Mouse (Mus musculus) lung, embryonic 15.5 days (tissue): ENCODE measurements around the gene Slc4a4. TPM values are rescaled to one million over a fixed set of nuclear protein-coding genes. Genes with fewer than 3 reads are reported as not detected.
A peak's percentile ranks its signal among the peaks of the same experiment; 100 is the strongest.

Experiments used
- ATAC-seq: fragments of 200-750 bp; cut with Nextera tagmentation; 2 replicates; pipeline ENCODE4 v1.8.0; 2017; ENCODE audit warnings: moderate number of reproducible peaks, borderline replicate concordance; ENCODE audit not compliant: low FRiP score, low TSS enrichment; ENCODE audit errors: extremely low read depth
- H3K27ac ChIP-seq: fragments of 300-500 bp; sonication (generic); 2 replicates; pipeline ENCODE4 v1.5.1; 2015; ENCODE audit warnings: moderate library complexity, mild to moderate bottlenecking, inconsistent platforms
- H3K27me3 ChIP-seq: fragments of 300-500 bp; sonication (generic); 2 replicates; pipeline ENCODE4 v1.6.1; 2015; ENCODE audit warnings: inconsistent platforms
- H3K36me3 ChIP-seq: fragments of 300-500 bp; sonication (generic); 2 replicates; pipeline ENCODE4 v1.6.1; 2015; ENCODE audit warnings: inconsistent platforms
- H3K4me1 ChIP-seq: fragments of 300-500 bp; sonication (generic); 2 replicates; pipeline ENCODE4 v1.6.1; 2015; ENCODE audit warnings: inconsistent platforms
- H3K4me2 ChIP-seq: fragments of 300-500 bp; sonication (generic); 2 replicates; pipeline ENCODE4 v1.6.1; 2015; ENCODE audit warnings: inconsistent platforms, mild to moderate bottlenecking, moderate library complexity
- H3K4me3 ChIP-seq: fragments of 300-500 bp; sonication (generic); 2 replicates; pipeline ENCODE4 v1.5.1; 2015; ENCODE audit warnings: mild to moderate bottlenecking, inconsistent platforms
- H3K9ac ChIP-seq: fragments of 300-500 bp; sonication (generic); 2 replicates; pipeline ENCODE4 v1.6.1; 2015; ENCODE audit warnings: inconsistent platforms
- H3K9me3 ChIP-seq: fragments of 300-500 bp; sonication (generic); 2 replicates; pipeline ENCODE4 v1.6.1; 2016; ENCODE audit warnings: inconsistent platforms
- WGBS: fragments of 180-500 bp; shearing (Covaris S2); methylation state at CpG from one replicate; pipeline ENCODE4 v1.1.7; 2015; 5-methylcytosine and 5-hydroxymethylcytosine counted together
- polyA plus RNA-seq: library from polyadenylated mRNA; unstranded; fragments of >200 nt; fragmentation: Nextera tagmentation; extraction: Ambion mirVana; gene quantifications from 2 replicates; pipeline ENCODE4 v1.2.1, GENCODE M21; 2015

The Slc4a4 gene
- polyA plus RNA-seq, 1 experiment from 2014 or later, result 5.4 TPM

DNA sequence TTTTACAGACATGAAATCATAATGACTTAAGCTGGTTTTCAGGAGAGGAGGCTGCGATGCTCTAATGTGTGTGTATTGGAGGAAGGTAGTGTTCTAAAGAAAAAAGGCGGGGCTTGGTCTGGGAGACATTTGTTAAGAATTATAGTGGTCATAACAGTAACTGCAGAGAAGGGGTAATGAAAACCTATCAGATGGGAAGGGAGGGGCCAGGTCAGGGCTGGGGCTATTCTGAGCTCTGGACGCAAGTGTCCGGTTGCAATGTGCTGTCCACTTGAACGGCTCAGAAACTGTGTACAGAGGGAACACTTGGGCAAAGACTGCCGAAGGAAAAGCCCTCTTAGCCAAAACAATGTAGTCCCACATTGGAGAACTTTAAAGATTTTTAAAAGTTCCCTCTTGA, 52.5 kb downstream of the Slc4a4 start:
- Histone ChIP-seq H3K4me3 (no peak overlapping the region), H3K4me1 (peaks cover 7% of the 10 kb centered on the region; the same call in 1 of the 2 replicates), H3K27me3 (no peaks in the 10 kb centered on the region), H3K9ac (no peak overlapping the region), H3K4me2 (no peak overlapping the region), H3K36me3 (no peaks in the 10 kb centered on the region), H3K9me3 (no peaks in the 10 kb centered on the region), H3K27ac (no peak overlapping the region)
- no peak for ATAC-seq
- 68% methylated on average over 6 of the region's 6 CpGs for WGBS

DNA sequence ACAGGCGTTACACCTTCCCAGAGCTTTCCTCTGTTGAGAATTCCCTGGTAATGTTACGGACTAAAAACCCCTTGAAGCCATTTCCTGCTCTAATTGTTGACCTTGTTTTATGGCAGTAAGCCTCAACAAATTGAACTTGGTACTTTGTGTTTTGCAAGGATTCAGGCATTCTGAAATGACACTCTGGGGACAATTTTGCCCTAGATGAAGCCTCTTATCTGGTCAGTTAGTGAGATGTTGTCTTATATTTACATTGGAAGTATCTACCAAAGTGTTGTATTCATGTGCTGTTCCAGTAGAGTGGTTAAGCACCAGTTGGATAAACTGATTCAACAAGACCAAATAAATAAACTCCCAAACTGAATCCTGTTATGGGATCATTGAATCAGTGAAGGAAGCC, 53.2 kb downstream of the Slc4a4 start:
- Histone ChIP-seq H3K27me3 (no peaks in the 10 kb centered on the region), H3K9ac (no peak overlapping the region), H3K4me1 (0 out of 2 replicates have a peak, but pooled peaks cover 7% of the 10 kb centered on the region), H3K27ac (no peak overlapping the region), H3K9me3 (no peaks in the 10 kb centered on the region), H3K36me3 (no peaks in the 10 kb centered on the region), H3K4me3 (no peak overlapping the region), H3K4me2 (no peak overlapping the region)
- no peak for ATAC-seq
- 73% methylated on average over 2 of the region's 2 CpGs for WGBS

DNA sequence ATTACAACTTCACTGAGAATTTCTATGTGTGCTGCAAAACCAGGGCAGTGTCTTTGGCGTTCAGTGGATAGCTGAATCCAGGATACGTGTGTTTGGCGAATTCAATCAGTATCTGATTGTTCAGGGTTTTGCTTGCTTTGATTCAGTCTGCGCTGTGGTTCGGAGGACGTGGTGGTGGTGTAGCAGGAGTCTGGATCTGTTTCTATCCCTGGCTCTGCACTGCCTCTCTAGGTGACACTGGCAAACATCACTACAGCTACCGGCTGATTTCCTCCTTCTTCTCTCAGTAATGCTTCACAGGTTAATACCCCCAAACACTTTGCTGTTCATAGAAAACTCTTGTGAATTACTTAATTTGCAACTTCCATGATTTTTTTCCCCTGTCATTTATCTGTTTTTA, 55.3 kb downstream of the Slc4a4 start:
- no peak for ATAC-seq
- H3K4me3 ChIP-seq, result no peak overlapping the region
- H3K36me3 ChIP-seq, result no peaks in the 10 kb centered on the region
- H3K4me2 ChIP-seq, result no peak overlapping the region
- H3K27me3 ChIP-seq, result no peaks in the 10 kb centered on the region
- H3K27ac ChIP-seq, result no peak overlapping the region
- 83% methylated on average over 7 of the region's 7 CpGs for WGBS
- H3K9ac ChIP-seq, result no peak overlapping the region
- H3K4me1 ChIP-seq, result 0 out of 2 replicates have a peak, but pooled peaks cover 7% of the 10 kb centered on the region
- no peaks in the 10 kb centered on the region for H3K9me3 ChIP-seq

DNA sequence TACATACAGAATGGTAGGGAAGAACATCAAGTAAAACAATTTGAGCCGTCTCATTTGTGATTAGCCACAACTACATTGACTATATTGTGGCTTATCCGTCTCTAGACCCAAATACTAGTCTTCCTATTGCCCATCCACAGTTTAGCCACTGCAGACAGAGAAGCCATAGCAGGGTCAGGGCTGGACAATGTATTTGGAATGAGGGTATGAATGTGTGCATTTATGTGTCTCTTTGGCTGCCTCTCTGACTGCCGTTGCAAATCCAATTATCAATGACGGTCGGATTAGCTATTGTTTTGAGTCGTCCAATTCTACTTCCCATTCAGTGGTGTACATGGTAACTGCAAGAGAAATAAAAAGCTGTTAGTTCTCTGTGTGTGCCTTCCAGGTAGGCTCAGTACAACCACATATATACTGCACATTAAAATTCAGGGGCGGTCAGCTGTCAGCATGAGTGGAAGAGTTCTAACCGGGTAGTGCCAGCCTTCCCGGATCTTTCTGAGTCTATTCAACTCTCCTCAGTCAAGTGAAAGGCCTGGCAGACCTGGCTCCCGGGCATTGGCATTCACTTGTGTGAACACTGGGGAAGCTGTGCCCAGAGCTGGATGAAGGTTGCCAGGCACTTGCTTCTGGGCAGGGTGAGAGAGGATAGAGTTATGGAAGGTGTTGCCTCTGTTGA, 59.2 kb downstream of the Slc4a4 start:
- WGBS, result 89% methylated on average over 10 of the region's 10 CpGs
- no peak for ATAC-seq
- Histone ChIP-seq H3K27me3 (no peaks in the 10 kb centered on the region), H3K9me3 (no peaks in the 10 kb centered on the region), H3K9ac (no peak overlapping the region), H3K36me3 (no peaks in the 10 kb centered on the region), H3K4me2 (no peak overlapping the region), H3K27ac (no peak overlapping the region), H3K4me1 (no peaks in the 10 kb centered on the region), H3K4me3 (no peak overlapping the region)

DNA sequence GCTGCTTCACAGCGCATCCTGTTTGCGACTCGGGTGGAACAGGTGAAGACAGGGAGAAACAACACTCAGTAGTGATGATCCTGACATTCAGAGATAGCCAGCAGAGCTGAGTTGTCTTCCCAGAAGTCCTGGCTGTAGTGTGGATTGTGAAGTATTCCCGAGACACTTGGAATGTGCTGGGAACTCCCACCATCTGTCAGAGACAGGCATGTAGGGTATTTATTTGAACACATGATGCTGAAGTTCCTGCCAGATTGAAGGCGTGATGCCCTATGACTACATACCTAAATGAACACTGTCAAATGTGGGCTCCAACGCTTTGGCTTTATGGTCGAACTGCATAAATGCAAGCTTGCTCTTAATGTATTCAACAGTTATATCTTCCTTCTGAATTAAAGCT, 63.7 kb downstream of the Slc4a4 start:
- H3K4me3 ChIP-seq, result no peak overlapping the region
- H3K4me1 ChIP-seq, result no peaks in the 10 kb centered on the region
- H3K27me3 ChIP-seq, result no peaks in the 10 kb centered on the region
- ATAC-seq, result no peak
- H3K36me3 ChIP-seq, result no peaks in the 10 kb centered on the region
- no peak overlapping the region for H3K27ac ChIP-seq
- no peak overlapping the region for H3K4me2 ChIP-seq
- WGBS, result 73% methylated on average over 7 of the region's 7 CpGs
- H3K9me3 ChIP-seq, result no peaks in the 10 kb centered on the region
- no peak overlapping the region for H3K9ac ChIP-seq

DNA sequence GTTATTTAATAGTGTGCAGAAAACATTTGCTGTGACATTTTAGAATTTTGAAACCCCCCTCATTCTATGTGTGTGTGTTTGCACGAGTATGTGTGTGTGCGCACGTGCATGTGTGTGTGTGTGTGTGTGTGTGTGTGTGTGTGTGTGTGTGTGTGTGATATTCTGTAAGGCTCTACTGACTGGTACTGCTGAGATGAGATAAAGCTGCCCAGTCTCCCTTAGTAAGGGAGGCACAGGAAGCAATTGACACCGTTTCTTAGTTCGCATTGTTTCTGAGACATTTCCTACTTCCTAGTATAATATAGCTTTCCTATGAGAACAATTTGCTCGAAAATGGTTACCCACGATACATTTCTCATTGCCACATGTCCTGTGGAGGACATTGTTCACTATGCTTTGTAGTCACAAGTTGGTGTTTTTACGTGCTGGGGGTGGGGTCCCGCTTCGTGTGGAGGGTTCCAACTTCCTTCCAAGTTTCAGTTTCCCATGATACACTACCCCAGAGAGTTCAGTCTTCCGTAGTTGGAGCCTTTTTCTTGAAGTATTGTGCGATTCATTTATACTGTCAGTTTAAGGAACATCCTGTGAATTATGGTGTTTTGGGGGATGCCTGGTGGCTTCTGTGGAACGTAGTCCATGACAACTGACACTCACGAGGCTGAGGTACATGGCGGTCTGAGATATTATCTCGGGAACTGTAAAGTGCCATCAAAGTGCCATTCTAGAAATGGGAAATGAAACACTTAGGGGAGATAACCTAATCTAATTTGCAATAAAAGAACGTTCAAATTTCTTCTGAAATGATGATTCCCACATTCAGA, 66.3 kb downstream of the Slc4a4 start:
- H3K36me3 ChIP-seq, result no peaks in the 10 kb centered on the region
- no peak for ATAC-seq

DNA sequence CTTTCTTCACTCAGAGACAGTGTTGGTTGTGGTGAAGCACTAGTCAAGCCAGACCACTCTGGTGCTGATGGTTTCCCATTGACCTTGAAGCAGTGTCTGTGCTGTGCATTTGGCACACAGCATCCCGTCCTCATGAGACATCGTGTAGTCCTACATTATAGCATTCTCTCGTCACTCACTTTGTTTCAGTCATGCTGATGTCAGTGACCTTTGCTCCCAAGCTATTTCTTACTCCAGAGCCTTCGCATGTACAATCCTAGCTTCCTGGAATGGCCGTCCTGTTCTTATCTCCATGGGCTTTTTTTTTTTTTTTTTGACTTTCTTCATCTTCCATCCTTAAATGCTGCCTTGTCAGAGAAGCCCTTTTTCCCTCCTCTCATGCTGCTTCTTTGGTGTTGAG, 71.1 kb downstream of the Slc4a4 start:
- Histone ChIP-seq H3K27ac (no peak overlapping the region), H3K9ac (no peak overlapping the region), H3K27me3 (no peaks in the 10 kb centered on the region), H3K9me3 (no peaks in the 10 kb centered on the region), H3K4me2 (no peak overlapping the region), H3K4me3 (no peak overlapping the region), H3K4me1 (0 out of 2 replicates have a peak, but pooled peaks cover 3% of the 10 kb centered on the region), H3K36me3 (no peaks in the 10 kb centered on the region)
- peak; percentile 12; the same call in 1 of the 2 replicates for ATAC-seq
- WGBS, result 37% methylated on average over 5 of the region's 5 CpGs

More for the DNA sequence above, 66.3 kb downstream of the Slc4a4 start:
- WGBS, result 62% methylated on average over 17 of the region's 17 CpGs
- no peaks in the 10 kb centered on the region for H3K27me3 ChIP-seq
- no peaks in the 10 kb centered on the region for H3K4me1 ChIP-seq
- no peak overlapping the region for H3K9ac ChIP-seq
- H3K4me2 ChIP-seq, result no peak overlapping the region
- no peak overlapping the region for H3K4me3 ChIP-seq
- H3K27ac ChIP-seq, result no peak overlapping the region
- no peaks in the 10 kb centered on the region for H3K9me3 ChIP-seq

DNA sequence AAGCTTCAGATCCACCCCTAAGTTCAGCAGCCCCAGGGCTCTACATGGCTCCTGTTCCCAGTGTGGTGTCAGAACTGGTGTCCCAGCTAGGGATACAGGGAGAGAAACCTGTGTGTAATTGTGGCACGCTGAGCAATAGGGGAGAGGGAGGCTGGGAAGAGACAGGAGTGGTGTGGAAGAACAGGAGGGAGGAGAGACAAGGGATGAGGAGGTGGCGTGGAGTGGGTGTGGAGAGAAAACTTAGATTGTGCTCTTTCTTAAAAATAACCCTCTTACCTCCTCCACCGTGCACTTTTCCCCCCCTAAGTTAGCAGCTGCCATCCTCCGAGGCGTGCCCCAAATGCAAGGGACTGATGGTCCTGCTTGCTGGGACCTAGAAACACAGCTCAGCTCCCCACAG, 72.3 kb downstream of the Slc4a4 start:
- H3K36me3 ChIP-seq, result no peaks in the 10 kb centered on the region
- WGBS, result 79% methylated on average over 5 of the region's 5 CpGs
- H3K27me3 ChIP-seq, result no peaks in the 10 kb centered on the region
- 0 out of 2 replicates have a peak, but pooled peaks cover 3% of the 10 kb centered on the region for H3K4me1 ChIP-seq
- H3K9me3 ChIP-seq, result no peaks in the 10 kb centered on the region
- no peak overlapping the region for H3K9ac ChIP-seq
- no peak overlapping the region for H3K4me2 ChIP-seq
- no peak overlapping the region for H3K4me3 ChIP-seq
- H3K27ac ChIP-seq, result no peak overlapping the region
- no peak for ATAC-seq

DNA sequence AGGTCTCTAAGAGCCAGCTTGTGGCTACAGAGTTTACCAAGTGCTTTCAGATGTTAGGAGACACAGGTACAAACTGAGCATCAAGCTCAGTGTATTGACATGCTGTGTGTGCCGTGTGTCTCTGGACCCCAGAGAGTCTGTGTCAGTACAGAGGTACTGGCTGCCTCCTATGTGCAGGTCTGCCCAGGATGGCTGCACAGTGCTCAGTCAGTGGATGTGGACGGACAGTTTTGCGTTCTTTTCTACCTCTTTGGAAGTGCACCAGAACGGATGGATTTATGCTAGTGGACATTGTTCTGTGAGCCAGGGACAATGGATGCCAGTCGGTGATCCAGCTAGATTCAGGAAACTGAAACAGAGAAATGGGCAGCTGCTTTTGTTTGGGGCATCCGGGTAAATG, 72.8 kb downstream of the Slc4a4 start:
- 85% methylated on average over 6 of the region's 6 CpGs for WGBS
- Histone ChIP-seq H3K4me3 (no peak overlapping the region), H3K27me3 (no peaks in the 10 kb centered on the region), H3K4me2 (no peak overlapping the region), H3K27ac (no peak overlapping the region), H3K4me1 (0 out of 2 replicates have a peak, but pooled peaks cover 3% of the 10 kb centered on the region), H3K36me3 (no peaks in the 10 kb centered on the region), H3K9ac (no peak overlapping the region), H3K9me3 (no peaks in the 10 kb centered on the region)
- ATAC-seq, result no peak

DNA sequence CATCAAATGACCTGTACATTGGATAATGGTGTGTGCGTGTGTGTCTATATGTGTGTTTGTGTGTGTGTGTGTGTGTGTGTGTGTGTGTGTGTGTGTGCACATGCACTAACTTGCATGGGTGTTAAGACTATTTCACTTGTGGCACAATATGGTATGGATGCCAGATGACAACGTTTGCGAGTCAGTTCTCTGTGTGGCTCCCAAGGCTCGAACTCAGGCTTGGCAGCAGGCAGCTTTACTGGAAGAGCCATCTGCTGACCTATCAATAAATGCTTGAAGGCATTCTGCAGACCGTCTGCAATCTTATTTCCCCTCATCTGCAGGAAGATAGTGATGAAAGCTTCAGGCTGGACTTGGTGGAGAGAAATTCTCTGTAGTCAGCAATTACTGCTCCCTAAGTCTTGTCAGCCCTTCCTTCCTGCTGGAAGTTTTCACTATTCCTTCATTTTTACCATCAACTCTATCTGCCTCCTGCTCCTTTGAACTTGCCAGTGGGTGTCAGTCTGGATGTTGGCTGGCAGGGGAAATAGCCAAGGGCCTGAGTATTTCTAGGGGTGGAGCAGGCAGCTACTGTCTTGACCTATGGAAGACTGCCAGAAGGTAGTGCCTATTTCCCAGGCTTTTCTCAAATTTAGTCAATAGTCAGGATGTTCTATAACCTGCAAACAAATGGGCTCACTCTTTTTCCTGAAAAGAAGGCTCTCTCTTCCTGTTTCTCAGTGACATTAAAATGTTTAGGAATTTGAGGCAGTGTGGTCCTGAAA, 73.9 kb downstream of the Slc4a4 start:
- Histone ChIP-seq H3K4me2 (no peak overlapping the region), H3K27me3 (no peaks in the 10 kb centered on the region), H3K36me3 (no peaks in the 10 kb centered on the region), H3K4me3 (no peak overlapping the region), H3K27ac (no peak overlapping the region), H3K4me1 (0 out of 2 replicates have a peak, but pooled peaks cover 3% of the 10 kb centered on the region), H3K9me3 (no peaks in the 10 kb centered on the region), H3K9ac (no peak overlapping the region)
- 72% methylated on average over 5 of the region's 5 CpGs for WGBS
- no peak for ATAC-seq

DNA sequence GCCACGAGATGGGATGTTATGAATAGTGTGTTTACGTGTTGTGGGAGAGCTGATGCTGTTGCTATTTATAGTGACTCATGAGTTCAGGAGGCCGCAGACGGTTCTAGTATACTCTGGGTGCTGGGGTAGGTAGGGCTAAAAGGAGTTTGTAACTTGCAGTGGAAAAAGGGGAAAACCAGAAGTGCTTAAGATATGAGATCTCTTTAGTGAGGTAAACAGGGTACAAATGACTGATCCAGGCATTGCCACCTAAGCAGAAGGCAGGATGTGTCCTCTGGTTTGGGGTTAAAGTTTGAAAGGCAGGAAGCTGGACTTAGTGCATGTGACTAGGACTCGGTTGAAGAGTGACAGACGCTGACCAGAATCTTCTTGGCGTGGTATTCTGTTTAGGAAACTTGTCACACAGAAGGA, 74.7 kb downstream of the Slc4a4 start:
- H3K27me3 ChIP-seq, result no peaks in the 10 kb centered on the region
- H3K36me3 ChIP-seq, result no peaks in the 10 kb centered on the region
- no peaks in the 10 kb centered on the region for H3K9me3 ChIP-seq
- 45% methylated on average over 7 of the region's 7 CpGs for WGBS
- no peak overlapping the region for H3K27ac ChIP-seq
- H3K4me1 ChIP-seq, result 0 out of 2 replicates have a peak, but pooled peaks cover 3% of the 10 kb centered on the region
- no peak for ATAC-seq
- no peak overlapping the region for H3K4me2 ChIP-seq
- H3K4me3 ChIP-seq, result no peak overlapping the region
- H3K9ac ChIP-seq, result no peak overlapping the region
